Mouse (Mus musculus) liver, embryonic 16.5 days (tissue): ENCODE results near the gene Tmed8. TPM values are rescaled to one million over a fixed set of nuclear protein-coding genes. Genes with fewer than 3 reads are reported as not detected.
A peak's percentile ranks its signal among the peaks of the same experiment; 100 is the strongest.

Source experiments
- ATAC-seq: fragments of 200-750 bp; cut with Nextera tagmentation; 2 replicates; pipeline ENCODE4 v1.8.0; 2017; ENCODE audit warnings: low read depth, mild to moderate bottlenecking, moderate number of reproducible peaks, moderate library complexity
- H3K27ac ChIP-seq: fragments of 300-500 bp; sonication (generic); 2 replicates; pipeline ENCODE4 v1.5.1; 2014; ENCODE audit warnings: mild to moderate bottlenecking, low read length
- H3K27me3 ChIP-seq: fragments of 300-500 bp; sonication (generic); 2 replicates; pipeline ENCODE4 v1.6.1; 2014; ENCODE audit warnings: low read depth, low read length, mixed read lengths; ENCODE audit not compliant: control insufficient read depth, insufficient read depth
- H3K36me3 ChIP-seq: fragments of 300-500 bp; sonication (generic); 2 replicates; pipeline ENCODE4 v1.6.1; 2014; ENCODE audit warnings: mild to moderate bottlenecking; ENCODE audit not compliant: control insufficient read depth, insufficient read depth
- H3K4me1 ChIP-seq: fragments of 300-500 bp; sonication (generic); 2 replicates; pipeline ENCODE4 v1.6.1; 2014; ENCODE audit warnings: low read depth, low read length, mixed read lengths; ENCODE audit not compliant: control insufficient read depth
- H3K4me2 ChIP-seq: fragments of 300-500 bp; sonication (generic); 2 replicates; pipeline ENCODE4 v1.6.1; 2014; ENCODE audit warnings: low read depth, low read length, mixed read lengths
- H3K4me3 ChIP-seq: fragments of 300-500 bp; sonication (generic); 2 replicates; pipeline ENCODE4 v1.5.1; 2014; ENCODE audit warnings: low read depth, mild to moderate bottlenecking, low read length
- H3K9ac ChIP-seq: fragments of 300-500 bp; sonication (generic); 2 replicates; pipeline ENCODE4 v1.6.1; 2014; ENCODE audit warnings: low read depth, low read length
- H3K9me3 ChIP-seq: fragments of 300-500 bp; sonication (generic); replicated peaks from 2 replicates; pipeline ENCODE4 v1.6.1; 2016; ENCODE audit warnings: low read length; ENCODE audit not compliant: control insufficient read depth
- WGBS: fragments of 180-500 bp; shearing (Covaris S2); extraction: QIAGEN DNeasy Blood & Tissue Kit; methylation state at CpG from one replicate; pipeline ENCODE4 v1.1.7; 2014; ENCODE audit not compliant: insufficient replicate concordance; 5-methylcytosine and 5-hydroxymethylcytosine counted together
- polyA plus RNA-seq: library from polyadenylated mRNA; unstranded; fragments of >200 nt; fragmentation: Nextera tagmentation; extraction: Ambion mirVana; gene quantifications from 2 replicates; pipeline ENCODE4 v1.2.1, GENCODE M21; 2015

The Tmed8 gene
- polyA plus RNA-seq, 1 experiment from 2014 or later, result 0.40 TPM

DNA sequence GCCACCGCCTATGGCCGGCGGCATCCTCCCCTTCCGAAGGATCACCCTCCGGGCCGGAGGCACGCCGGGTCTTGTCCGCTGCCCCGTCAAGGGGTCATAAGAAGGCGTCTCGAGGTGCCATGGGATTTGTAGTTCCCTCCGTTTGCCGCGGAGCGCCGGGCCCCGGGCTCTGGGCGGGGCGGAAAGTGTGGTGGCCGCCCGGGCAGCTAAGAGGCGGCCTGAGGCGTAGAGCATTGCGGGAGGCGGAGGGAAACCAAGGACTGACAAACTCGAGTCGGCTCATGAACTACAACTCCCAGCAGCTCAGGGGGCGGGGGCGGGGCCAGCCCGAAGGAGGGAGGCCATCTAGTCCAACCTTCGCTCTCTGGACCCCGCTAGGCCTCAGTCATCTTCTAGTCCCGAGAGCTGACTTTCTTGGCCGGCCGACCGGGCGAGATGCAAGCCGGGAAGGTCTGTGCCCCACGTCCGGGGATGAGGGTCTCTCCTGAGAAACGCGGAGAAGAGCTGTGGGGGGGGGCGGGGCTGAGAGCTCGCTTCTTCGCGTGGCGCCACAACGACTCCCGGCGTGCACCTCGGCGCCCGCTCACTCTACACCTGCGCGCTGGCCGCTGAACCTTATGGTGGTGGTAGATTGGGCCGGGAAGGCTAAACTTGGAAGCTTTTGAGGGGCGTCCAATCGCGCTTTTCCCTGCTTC lies 52.7 kb downstream of the Tmed8 start, which contains the start of gene Pomt2:
Pomt2 (minus strand) TSS at position 574 of the 695 bp plus-strand sequence.
- Histone ChIP-seq H3K4me2 (peak within 1 kb of the TSS; percentile 75), H3K36me3 (no peaks in the 10 kb centered on the region), H3K4me1 (peaks cover 11% of the 10 kb centered on the region), H3K9ac (peak within 1 kb of the TSS; percentile 76), H3K9me3 (peaks cover 2% of the 10 kb centered on the region; the same call in 1 of the 2 replicates), H3K27me3 (no peaks in the 10 kb centered on the region), H3K4me3 (peak within 1 kb of the TSS; percentile 85), H3K27ac (peak within 1 kb of the TSS; percentile 82)
- peak; percentile 96 for ATAC-seq
- under 1% methylated on average over 61 of the region's 61 CpGs for WGBS

GRCm38 (mm10) chr12:87146966-87147365 lies 53.3 kb downstream of the Tmed8 start, which contains the start of gene Gstz1:
Gene Gstz1, plus strand, starts transcription at chr12:87147165.
- Histone ChIP-seq H3K4me3 (peak within 1 kb of the TSS; percentile 85), H3K9ac (peak within 1 kb of the TSS; percentile 76), H3K27me3 (no peaks in the 10 kb centered on the region), H3K4me2 (peak within 1 kb of the TSS; percentile 75), H3K36me3 (no peaks in the 10 kb centered on the region), H3K9me3 (no peaks in the 10 kb centered on the region), H3K27ac (peak within 1 kb of the TSS; percentile 82), H3K4me1 (peaks cover 11% of the 10 kb centered on the region)
- peak; percentile 80 for ATAC-seq
- under 1% methylated on average over 27 of the region's 27 CpGs for WGBS

GRCm38 (mm10) chr12:87142156-87142555 lies 58.1 kb downstream of the Tmed8 start:
- WGBS, result 39% methylated on average over 2 of the region's 2 CpGs
- no peak for ATAC-seq
- no peak overlapping the region for H3K4me3 ChIP-seq

DNA sequence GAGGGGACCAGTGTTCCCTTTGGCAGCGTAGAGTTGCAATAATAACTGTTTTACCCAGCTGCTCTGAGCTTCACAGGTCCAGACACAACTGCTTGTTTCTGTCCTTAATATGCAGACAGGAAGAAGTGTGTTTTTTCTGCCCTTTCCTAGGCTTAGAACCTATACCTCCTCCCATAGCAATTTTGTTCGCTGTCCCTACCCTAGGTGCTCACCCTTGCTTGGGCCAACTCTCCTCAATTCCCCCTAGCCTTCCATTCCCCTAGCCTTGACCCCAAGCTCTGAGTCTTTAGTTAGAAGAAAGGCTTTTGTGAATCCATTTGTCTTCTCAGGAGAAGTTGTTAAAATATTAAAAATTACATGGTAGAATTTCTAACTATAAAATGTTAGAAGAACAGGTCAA lies 61.5 kb downstream of the Tmed8 start:
- no peak for ATAC-seq
- no peaks in the 10 kb centered on the region for H3K4me1 ChIP-seq
- no peaks in the 10 kb centered on the region for H3K27me3 ChIP-seq
- H3K36me3 ChIP-seq, result no peaks in the 10 kb centered on the region
- no peak overlapping the region for H3K4me2 ChIP-seq
- H3K9me3 ChIP-seq, result no peaks in the 10 kb centered on the region
- no peak overlapping the region for H3K27ac ChIP-seq
- WGBS, result 47% methylated on average over 2 of the region's 2 CpGs
- H3K4me3 ChIP-seq, result no peak overlapping the region
- H3K9ac ChIP-seq, result no peak overlapping the region

More at GRCm38 (mm10) chr12:87142156-87142555, 58.1 kb downstream of the Tmed8 start:
- Histone ChIP-seq H3K27ac (no peak overlapping the region), H3K9me3 (no peaks in the 10 kb centered on the region), H3K36me3 (no peaks in the 10 kb centered on the region), H3K9ac (no peak overlapping the region), H3K4me2 (no peak overlapping the region), H3K4me1 (peaks cover 3% of the 10 kb centered on the region), H3K27me3 (no peaks in the 10 kb centered on the region)

DNA sequence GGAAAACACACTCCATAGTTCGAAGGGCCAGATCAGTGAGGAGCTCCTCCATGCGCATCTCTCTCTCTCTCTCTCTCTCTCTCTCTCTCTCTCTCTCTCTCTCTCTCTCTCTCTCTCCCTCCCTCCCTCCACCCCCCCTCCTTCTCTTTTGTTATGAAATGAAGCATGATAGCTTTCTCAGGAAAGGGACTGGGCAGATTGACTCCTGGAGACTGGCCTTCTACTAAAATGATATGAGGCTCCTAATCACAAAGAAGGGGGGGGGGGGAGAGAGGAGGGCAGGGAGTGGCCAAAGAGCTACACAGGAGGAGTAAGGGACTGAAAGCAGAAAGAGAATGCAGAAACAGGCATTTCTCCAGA lies 61.9 kb downstream of the Tmed8 start:
- no peak overlapping the region for H3K4me2 ChIP-seq
- no peaks in the 10 kb centered on the region for H3K4me1 ChIP-seq
- H3K27me3 ChIP-seq, result no peaks in the 10 kb centered on the region
- WGBS, result 86% methylated on average over 2 of the region's 2 CpGs
- H3K9ac ChIP-seq, result no peak overlapping the region
- H3K9me3 ChIP-seq, result no peaks in the 10 kb centered on the region
- no peak overlapping the region for H3K4me3 ChIP-seq
- no peak overlapping the region for H3K27ac ChIP-seq
- ATAC-seq, result no peak
- no peaks in the 10 kb centered on the region for H3K36me3 ChIP-seq

DNA sequence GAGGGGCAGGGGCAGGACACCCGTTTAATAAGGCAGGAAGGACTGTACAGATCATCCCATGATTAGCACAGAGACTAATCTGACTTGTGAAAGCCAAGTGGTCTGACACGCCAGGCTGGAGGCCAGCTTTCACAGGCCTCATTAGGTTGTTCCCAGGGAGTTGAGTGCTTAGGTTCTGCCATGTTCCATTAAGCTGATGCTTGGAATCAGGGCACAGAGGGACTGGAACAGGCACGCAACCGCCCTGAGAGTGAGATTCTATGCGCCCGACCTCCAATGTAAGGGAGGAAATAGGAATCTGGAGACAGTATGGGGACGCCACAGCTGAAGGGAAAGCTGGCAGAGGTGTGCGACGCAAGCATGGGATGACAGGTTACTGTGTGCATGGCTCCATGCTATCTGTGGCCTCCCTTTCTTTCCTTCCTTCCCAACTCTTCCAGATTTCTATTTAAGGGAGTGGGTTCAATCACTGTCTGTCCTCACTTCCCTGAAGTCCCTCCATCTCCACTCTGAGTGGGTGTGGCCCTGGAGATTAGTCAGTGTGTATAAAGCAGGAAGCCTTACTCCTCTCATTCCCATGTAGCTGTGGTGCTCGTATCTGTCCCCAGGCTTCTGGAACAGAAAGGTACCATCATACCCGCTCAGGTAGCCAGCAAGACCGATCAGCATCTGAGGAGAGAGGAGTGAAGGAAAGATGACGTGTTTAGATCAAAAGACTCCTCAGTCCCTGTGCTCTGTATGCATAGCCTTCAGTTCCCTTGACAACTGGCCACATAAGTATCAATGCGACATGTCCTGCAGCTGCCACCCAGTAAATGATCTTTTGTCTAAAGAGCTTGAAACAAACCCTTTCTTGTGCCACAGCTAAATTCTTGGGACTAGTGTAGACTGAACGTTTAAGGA lies 62.6 kb downstream of the Tmed8 start:
- H3K36me3 ChIP-seq, result no peaks in the 10 kb centered on the region
- H3K27ac ChIP-seq, result no peak overlapping the region
- no peak overlapping the region for H3K9ac ChIP-seq
- no peaks in the 10 kb centered on the region for H3K27me3 ChIP-seq
- H3K9me3 ChIP-seq, result no peaks in the 10 kb centered on the region
- H3K4me1 ChIP-seq, result peaks cover 2% of the 10 kb centered on the region; the same call in 1 of the 2 replicates
- H3K4me3 ChIP-seq, result no peak overlapping the region
- WGBS, result 76% methylated on average over 15 of the region's 15 CpGs
- no peak overlapping the region for H3K4me2 ChIP-seq
- ATAC-seq, result no peak

- ATAC-seq, result 0 out of 2 replicates have a peak, but pooled peaks have one; percentile 41
- Histone ChIP-seq H3K9ac (no peak overlapping the region), H3K36me3 (no peaks in the 10 kb centered on the region), H3K4me2 (no peak overlapping the region), H3K4me3 (no peak overlapping the region), H3K4me1 (peaks cover 5% of the 10 kb centered on the region; the same call in 1 of the 2 replicates), H3K27ac (no peak overlapping the region), H3K9me3 (no peaks in the 10 kb centered on the region), H3K27me3 (no peaks in the 10 kb centered on the region)
- WGBS, result 57% methylated on average over 9 of the region's 9 CpGs
These were observed 67.5 kb downstream of the Tmed8 start for GRCm38 (mm10) chr12:87132784-87133183.

DNA sequence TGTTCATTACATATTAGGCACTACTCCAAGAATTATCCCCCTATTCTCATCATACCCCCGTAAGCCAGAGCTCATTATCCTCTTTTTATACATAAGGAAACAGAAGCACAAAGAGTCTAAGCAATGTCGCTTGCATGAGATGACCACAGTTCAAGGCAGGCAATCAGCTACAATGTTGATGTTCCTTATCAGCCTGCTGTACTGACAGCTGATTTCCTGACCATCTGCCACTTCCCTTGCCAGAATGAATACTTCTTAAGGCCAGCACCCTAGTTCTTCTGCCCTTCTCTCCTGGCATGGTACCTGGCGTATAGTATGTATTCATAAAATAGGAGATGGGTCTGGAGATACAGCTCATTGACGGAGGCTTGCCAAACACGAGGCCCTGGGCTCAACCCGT lies 68.0 kb downstream of the Tmed8 start:
- H3K9ac ChIP-seq, result no peak overlapping the region
- no peak overlapping the region for H3K27ac ChIP-seq
- no peak for ATAC-seq
- H3K4me2 ChIP-seq, result no peak overlapping the region
- peaks cover 5% of the 10 kb centered on the region; the same call in 1 of the 2 replicates for H3K4me1 ChIP-seq
- H3K4me3 ChIP-seq, result no peak overlapping the region
- no peaks in the 10 kb centered on the region for H3K36me3 ChIP-seq
- 43% methylated on average over 6 of the region's 6 CpGs for WGBS
- no peaks in the 10 kb centered on the region for H3K9me3 ChIP-seq
- H3K27me3 ChIP-seq, result no peaks in the 10 kb centered on the region
